Mouse (Mus musculus) macrophage (primary cell): ENCODE measurements around the gene Mgea5. TPM values are rescaled to one million over a fixed set of nuclear protein-coding genes. Genes with fewer than 3 reads are reported as not detected.

Experiments used
- H3K27ac ChIP-seq: fragments of 350-480 bp; formaldehyde crosslinking; 2 replicates; pipeline ENCODE4 v1.9.0; 2021
- H3K36me3 ChIP-seq: fragments of 350-480 bp; formaldehyde crosslinking; 2 replicates; pipeline ENCODE4 v1.9.0; 2021; ENCODE audit errors: inconsistent target
- H3K4me3 ChIP-seq: fragments of 350-480 bp; formaldehyde crosslinking; 2 replicates; pipeline ENCODE4 v1.9.0; 2021; ENCODE audit errors: inconsistent target
- H3K79me2 ChIP-seq: fragments of 350-480 bp; formaldehyde crosslinking; 2 replicates; pipeline ENCODE4 v1.9.0; 2021; ENCODE audit errors: inconsistent target
- WGBS: methylation state at CpG from one replicate; pipeline ENCODE4 v1.1.7; 2026; ENCODE audit warnings: inconsistent platforms; ENCODE audit not compliant: missing documents; 5-methylcytosine and 5-hydroxymethylcytosine counted together
- polyA plus RNA-seq: library from polyadenylated mRNA; stranded (reverse); fragments of 250-400 nt; gene quantifications from 3 replicates; pipeline ENCODE4 v1.2.4, GENCODE M21; 2018; ENCODE audit warnings: inconsistent platforms
- total RNA-seq, 78 experiments: library from RNA; depleted of rRNA; stranded (reverse); fragments of 250-400 nt; gene quantifications; 1 replicate in 9 of 78; 2 replicates in 24 of 78; 3 replicates in 43 of 78; 4 replicates in 2 of 78; pipeline ENCODE4 v1.2.4; 2018; ENCODE audit warnings: inconsistent platforms in 56 of 78

Gene Mgea5
- 100 to 1,000 TPM; 370 to 603 (median 505) TPM for total RNA-seq (2018; cell fraction: chromatin; rRNA removed)
- total RNA-seq (2018; cell fraction: cytosol; rRNA removed) = 100 to 1,000 TPM in 9 of 26 experiments, 10 to 100 TPM in 17; 77.7 to 118 (median 92.2) TPM
- total RNA-seq (2018; cell fraction: nucleus; rRNA removed) = 100 to 1,000 TPM; 224 to 458 (median 312) TPM
- 71.3 to 78.4 TPM (median 71.7 TPM) in 3 replicates for polyA plus RNA-seq

DNA sequence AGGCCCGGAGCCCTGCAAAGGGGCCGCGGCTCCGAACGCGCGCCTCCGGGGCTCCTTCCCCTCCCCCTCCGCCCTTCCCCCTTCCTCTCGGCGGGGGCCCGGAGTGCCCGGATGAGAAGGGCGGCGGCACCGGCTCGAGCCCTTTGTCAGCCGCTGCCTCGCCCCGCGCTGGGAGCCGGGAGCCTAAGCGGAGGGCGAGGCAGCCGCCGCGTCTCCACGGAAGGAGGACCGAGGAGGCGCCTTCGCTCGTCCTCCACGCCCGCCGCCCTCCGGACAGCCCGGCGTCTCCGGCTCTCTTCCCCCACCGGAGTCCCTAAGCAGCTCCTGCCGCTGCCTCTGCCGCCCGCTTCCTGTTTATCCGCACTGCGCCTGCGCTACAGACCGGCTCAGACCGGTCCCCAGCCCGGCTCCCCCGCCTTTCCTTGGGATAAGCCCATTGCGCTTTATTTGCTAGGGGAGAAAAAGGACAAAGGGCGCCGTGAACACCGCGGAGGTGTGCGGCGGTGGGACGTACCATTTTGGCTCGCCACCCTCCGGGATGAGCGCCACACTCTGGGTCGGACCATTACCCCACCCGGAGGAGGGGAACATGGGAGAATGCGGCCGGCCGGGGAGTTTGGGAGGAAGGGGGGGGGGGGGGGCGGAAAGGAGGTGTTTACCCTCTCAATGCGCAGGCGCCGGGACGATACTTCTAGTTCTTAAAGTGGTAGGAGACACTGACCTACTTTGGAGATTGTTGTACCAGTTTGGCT is at the start of gene Mgea5:
TSS of gene Mgea5 (minus strand) at position 657 of the 752 bp plus-strand sequence.
- 1% methylated on average over 47 of the region's 71 CpGs for WGBS
- Histone ChIP-seq H3K79me2 (peaks cover 46% of the 10 kb centered on the region), H3K27ac (peak within 1 kb of the TSS; percentile 58), H3K4me3 (peak within 1 kb of the TSS; percentile 81), H3K36me3 (peaks cover 14% of the 10 kb centered on the region)

DNA sequence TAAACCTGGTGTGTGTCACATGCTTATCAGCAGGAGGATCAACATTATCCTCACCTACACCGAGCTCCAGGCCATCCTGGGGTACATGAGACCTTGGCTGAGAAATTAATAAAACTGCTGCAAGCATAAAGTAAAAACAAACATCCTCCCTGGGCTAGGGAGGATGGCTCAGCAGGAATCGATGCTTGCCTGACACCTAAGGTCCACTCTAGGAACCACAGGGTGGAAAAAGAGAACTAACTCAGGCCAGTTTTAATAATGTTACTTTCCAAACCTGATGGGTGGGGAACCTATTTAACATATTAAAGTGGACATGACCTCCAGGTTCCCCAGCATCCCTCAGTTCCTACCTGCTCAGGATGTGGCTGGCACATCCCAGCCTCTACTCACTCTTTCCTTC is 47.0 kb upstream of the Mgea5 start:
- Histone ChIP-seq H3K27ac (no peak overlapping the region), H3K4me3 (no peak overlapping the region), H3K79me2 (no peaks in the 10 kb centered on the region), H3K36me3 (no peaks in the 10 kb centered on the region)
- WGBS = 38% methylated on average over 2 of the region's 2 CpGs

DNA sequence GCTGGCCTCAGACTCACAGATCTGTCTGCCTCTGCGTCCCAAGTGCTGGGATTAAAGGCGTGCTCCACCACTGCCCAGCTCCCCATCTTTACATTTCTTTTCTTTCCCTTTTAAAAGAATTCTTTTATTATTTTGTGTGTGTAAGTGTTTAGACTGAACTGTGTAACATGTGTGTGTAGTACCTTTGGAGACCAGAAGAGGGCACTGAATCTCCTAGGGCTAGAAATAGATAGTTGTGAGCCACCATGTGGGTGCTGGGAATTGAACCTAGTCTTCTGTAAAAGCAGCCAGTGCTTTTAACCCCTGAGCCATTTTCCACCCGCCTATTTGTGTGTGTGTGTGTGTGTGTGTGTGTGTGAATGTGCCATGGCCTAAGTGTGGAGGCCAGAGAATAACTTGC is 44.1 kb upstream of the Mgea5 start:
- H3K4me3 ChIP-seq = no peak overlapping the region
- WGBS = 94% methylated on average over 3 of the region's 3 CpGs

DNA sequence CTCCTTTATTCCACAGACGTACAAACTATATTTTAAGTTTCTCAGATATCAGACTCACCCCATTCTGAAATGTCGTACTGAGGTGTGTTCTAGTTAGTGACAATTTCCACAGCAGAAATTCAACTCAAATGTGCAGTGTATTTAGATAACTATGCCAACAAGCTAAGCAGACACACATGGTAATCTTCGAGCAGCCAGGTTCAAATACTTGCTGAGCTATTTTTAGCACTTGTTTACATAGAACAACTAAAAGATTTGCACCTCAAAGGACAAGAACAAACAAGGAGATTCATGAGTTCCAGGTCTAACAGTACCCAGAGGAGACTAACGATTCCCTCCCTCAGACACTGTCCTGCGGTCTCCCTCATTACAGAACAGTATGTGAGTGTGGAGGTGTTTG is 43.5 kb upstream of the Mgea5 start:
- 95% methylated on average over 5 of the region's 5 CpGs for WGBS
- Histone ChIP-seq H3K27ac (no peak overlapping the region), H3K79me2 (no peaks in the 10 kb centered on the region), H3K36me3 (no peaks in the 10 kb centered on the region), H3K4me3 (no peak overlapping the region)

More for the DNA sequence above, 44.1 kb upstream of the Mgea5 start:
- H3K79me2 ChIP-seq = no peaks in the 10 kb centered on the region
- H3K36me3 ChIP-seq = no peaks in the 10 kb centered on the region
- H3K27ac ChIP-seq = no peak overlapping the region

DNA sequence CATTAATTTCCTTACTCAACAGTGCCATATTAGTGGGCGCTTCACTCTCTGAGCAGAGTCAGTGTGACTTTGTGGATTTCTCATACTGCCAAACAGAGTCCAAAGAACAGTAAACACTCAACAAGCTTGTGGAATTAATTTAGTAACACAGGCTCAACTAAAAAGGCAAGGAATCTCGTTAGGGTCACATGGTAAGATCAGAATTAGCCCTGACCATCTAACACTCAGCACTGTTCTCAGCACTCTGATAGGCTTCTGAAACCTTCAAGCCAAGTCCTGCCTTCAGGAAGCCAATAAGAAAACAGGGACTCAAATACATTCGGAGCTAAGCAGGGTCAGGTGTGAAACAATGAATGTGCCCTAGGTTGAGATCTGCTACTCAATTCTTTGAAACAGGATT is 42.5 kb upstream of the Mgea5 start:
- Histone ChIP-seq H3K27ac (no peak overlapping the region), H3K79me2 (no peaks in the 10 kb centered on the region), H3K4me3 (no peak overlapping the region), H3K36me3 (no peaks in the 10 kb centered on the region)
- 96% methylated on average over 3 of the region's 3 CpGs for WGBS

DNA sequence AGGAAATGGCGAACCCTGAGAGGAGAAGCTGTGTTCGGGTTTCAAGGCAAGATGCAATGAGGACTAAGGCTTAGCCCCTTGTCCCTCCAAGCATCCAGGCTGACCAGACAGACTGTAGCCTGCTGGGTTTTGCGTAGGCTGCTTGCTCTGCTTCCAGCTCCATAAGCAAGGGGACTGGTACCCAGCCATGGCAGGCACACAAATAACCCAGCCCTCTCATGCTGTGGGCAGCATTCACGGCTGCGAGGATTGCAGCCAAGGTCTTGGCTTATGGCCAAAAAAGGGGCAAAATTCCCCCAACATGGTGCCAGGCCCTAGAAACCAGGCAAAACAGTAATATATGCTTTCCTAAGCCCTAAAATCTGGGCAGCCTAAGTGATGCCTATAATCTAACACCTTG is 38.2 kb upstream of the Mgea5 start:
- 97% methylated on average over 5 of the region's 5 CpGs for WGBS
- Histone ChIP-seq H3K27ac (no peak overlapping the region), H3K36me3 (no peaks in the 10 kb centered on the region; the same call in 1 of the 2 replicates), H3K79me2 (no peaks in the 10 kb centered on the region), H3K4me3 (no peak overlapping the region)

DNA sequence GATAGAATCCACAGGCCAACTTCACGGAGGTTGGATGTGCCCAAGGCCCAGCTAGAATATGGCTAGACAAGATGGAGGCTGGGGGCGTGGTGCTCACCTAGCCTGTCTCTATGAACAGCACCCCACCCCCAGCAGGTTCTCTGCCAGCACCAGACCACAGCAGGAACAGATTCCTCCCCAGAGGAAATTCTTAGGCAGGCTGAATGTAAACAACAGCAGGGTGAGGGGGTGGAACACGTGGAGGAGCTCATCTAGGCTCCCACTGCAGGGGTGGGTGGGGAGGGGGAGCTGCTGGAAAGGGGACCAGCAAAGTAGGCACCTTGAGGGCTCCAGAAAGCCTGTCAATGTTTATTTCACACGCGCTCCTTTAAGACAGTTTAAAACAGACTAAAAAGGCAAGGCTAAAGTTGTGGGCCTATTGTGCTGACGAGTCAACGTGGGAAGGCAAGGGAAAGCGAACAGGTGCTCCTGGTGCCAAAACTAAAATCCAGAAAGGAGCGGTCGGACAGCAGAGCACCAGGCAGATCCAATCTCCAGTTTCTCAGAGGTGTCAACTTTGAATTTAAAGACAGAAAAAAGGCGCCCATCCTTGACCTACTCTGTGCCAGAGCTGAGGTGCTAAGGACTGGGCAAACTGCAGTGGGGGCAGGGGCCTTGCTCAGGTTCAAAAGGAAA is 34.3 kb upstream of the Mgea5 start:
- H3K79me2 ChIP-seq = no peaks in the 10 kb centered on the region
- 85% methylated on average over 10 of the region's 11 CpGs for WGBS
- H3K4me3 ChIP-seq = no peak overlapping the region
- no peaks in the 10 kb centered on the region; the same call in 1 of the 2 replicates for H3K36me3 ChIP-seq
- H3K27ac ChIP-seq = no peak overlapping the region

DNA sequence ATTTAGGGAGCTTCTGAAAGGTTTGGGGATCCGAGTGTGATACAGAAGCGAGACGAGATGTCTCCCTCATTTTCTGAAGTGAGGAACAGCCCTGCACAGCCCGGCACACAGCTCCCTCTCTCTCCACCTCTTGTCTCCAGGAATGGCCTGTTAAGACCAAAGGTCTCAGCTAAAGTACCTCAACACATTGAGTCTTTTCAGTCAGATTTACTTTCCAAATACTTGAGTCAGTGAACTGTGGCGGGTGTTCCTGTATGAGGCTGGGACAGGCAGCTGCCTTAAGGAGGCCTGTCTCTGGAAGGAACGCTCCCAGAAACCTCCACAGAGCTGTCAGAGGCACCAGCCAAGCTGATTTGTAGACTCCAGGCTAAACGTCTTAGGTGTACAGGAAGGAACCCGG is 33.1 kb upstream of the Mgea5 start:
- no peaks in the 10 kb centered on the region for H3K79me2 ChIP-seq
- H3K36me3 ChIP-seq = no peaks in the 10 kb centered on the region; the same call in 1 of the 2 replicates
- no peak overlapping the region for H3K4me3 ChIP-seq
- no peak overlapping the region for H3K27ac ChIP-seq
- WGBS = 87% methylated on average over 8 of the region's 8 CpGs

DNA sequence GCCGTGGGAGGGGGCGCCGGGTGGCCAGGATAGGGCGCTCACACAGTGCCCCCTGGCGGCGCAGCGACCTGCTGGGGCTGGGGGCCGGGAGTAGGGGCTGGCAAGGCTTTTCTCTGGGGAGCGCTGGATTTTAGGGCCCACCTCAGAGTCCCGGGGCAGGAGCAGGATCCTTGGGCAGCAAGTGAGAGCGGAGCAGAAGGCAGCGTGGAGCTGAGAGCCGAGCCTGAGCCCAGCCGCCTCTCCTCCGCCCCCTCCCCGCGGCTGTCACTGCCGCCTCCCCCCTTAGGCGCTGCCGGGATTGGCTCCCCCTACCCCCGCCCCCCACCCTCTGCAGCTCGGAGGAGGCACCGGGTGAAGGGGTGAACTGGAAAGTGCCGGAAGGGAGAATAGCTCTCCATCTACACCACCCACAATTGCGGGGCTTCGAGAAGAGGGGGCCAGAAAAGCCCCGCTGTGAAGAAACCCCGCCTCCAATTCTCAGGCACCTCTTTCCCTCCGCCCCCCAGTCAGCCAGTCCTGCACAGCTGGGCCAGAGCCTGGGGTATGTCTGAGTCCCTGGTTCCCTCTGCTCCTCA is 32.3 kb upstream of the Mgea5 start, which contains the start of gene Kcnip2:
TSS of gene Kcnip2 (minus strand) at position 231 of the 575 bp plus-strand sequence.
- Histone ChIP-seq H3K79me2 (no peaks in the 10 kb centered on the region), H3K27ac (no peak within 1 kb of the TSS), H3K4me3 (no peak within 1 kb of the TSS), H3K36me3 (no peaks in the 10 kb centered on the region; the same call in 1 of the 2 replicates)
- WGBS = 9% methylated on average over 27 of the region's 29 CpGs

DNA sequence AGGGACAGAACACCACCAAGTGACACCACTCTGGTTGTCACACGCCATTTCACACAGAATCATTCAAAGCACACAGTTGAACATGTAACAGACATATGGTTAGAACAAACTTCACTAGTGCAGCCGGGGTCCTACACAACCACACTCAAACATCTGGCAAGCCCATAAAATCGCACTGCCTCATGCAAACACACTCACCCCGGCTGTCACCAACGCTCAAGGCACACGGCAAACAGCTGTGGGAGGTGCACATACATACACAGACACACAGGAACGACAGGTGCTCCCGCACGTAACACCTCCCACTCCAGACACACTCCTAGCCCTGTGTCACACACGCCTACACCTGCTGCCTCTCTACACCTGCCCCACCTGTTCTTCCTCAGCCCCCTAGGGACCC is 31.5 kb upstream of the Mgea5 start:
- 85% methylated on average over 8 of the region's 10 CpGs for WGBS
- no peaks in the 10 kb centered on the region; the same call in 1 of the 2 replicates for H3K36me3 ChIP-seq
- H3K4me3 ChIP-seq = no peak overlapping the region
- H3K27ac ChIP-seq = no peak overlapping the region
- no peaks in the 10 kb centered on the region for H3K79me2 ChIP-seq

DNA sequence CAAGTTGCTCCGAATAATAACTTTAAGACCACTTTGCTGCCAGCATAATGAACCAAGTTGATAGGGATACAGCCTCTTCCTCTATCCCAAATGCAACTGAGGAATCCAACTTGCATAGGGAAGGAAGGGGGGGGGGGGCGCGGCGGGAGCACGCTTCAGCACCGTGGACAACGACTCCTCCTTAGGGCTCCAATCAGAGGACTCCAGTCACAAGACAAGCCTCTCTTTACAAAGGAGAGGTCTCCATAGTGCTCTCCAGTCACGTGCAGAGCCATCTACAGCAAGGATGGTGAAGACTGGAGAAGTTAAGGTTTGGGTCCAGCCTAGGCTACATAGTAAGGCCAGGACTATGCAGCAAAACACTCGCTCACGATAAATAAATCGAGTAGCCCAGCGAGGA is 30.2 kb upstream of the Mgea5 start:
- H3K27ac ChIP-seq = no peak overlapping the region
- H3K36me3 ChIP-seq = no peaks in the 10 kb centered on the region; the same call in 1 of the 2 replicates
- no peaks in the 10 kb centered on the region for H3K79me2 ChIP-seq
- no peak overlapping the region for H3K4me3 ChIP-seq
- WGBS = 37% methylated on average over 11 of the region's 12 CpGs

DNA sequence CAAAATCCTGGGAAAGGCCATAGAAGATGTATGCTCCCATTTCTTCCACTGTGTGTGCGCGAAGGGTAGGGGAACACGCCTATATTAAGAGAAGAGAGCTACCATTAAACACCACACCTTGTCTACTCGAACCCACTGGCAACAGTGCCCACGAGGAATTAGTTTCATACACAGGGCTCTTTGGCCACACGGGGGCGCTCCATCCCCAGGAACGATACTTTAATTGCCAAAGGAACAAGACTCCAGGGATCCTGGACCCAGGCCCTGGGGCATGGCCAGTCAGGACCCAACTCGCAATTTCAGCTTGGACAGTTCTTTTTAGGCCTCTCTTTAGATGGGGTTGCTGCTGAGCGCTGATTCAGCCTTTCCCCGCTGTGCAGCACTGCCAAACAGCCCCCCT is 29.6 kb upstream of the Mgea5 start:
- Histone ChIP-seq H3K27ac (no peak overlapping the region), H3K79me2 (no peaks in the 10 kb centered on the region), H3K4me3 (no peak overlapping the region), H3K36me3 (no peaks in the 10 kb centered on the region)
- WGBS = 7% methylated on average over 11 of the region's 11 CpGs

DNA sequence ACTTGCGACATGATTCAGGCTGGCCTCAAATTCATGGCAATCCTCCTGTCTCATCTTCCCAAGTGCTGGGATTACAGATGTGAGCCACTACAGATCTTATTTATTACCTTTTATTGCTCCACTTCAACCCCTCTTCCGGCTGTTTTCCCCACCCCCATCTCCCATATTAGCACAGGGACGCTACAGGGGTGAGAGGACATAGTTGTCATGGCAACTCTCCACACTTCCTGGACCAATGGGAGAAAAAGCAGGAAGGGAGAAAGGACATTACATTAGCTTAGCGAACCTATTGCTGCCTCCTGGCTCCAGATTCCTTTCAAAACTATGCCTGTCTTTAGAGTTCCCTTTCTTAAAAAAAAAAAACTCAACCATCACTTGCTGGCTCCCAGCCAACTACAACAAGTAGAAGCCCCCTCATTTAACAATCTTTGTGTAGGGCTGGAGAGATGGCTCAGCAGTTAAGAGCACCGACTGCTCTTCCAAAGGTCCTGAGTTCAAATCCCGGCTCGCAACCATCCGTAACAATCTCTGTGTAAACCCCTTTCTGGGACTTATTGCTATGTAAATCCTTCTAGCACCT is 29.1 kb upstream of the Mgea5 start:
- 19% methylated on average over 7 of the region's 8 CpGs for WGBS
- Histone ChIP-seq H3K4me3 (peak overlapping the region; percentile 26), H3K79me2 (no peaks in the 10 kb centered on the region), H3K27ac (no peak overlapping the region), H3K36me3 (no peaks in the 10 kb centered on the region)

DNA sequence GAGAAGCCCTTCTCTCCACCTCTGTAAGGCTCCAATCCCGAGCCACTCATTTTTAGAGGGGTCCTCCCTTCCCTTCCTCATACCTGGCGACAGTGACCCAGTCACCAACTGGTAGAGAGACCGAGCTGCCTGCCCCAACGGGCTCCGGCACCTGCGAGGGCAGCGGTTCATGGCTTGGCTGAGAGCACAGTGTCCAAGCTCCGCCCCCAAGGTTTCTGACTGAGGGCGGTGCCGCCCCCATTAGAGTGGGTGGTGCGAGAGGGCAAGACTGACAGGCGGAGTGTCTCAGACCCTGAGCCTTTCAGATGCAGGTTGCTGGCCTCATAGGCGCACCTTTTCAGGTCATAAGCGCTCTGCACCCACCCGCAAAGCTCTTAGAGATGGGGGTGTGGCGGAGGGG is 28.5 kb upstream of the Mgea5 start:
- Histone ChIP-seq H3K4me3 (peak overlapping the region; percentile 26), H3K79me2 (no peaks in the 10 kb centered on the region), H3K36me3 (no peaks in the 10 kb centered on the region), H3K27ac (no peak overlapping the region)
- WGBS = under 1% methylated on average over 16 of the region's 16 CpGs
